Mouse (Mus musculus): ENCODE measurements around the gene Rnf6. TPM values are rescaled to one million over a fixed set of nuclear protein-coding genes. Genes with fewer than 3 reads are reported as not detected.
"Not testable (repeated sequence)": the region's sequence is repeated elsewhere in the genome, so short reads cannot be mapped to it uniquely, and the experiment has no call there.

Gene Rnf6
- total and polyA plus RNA-seq, 2 experiments from 2014 or later = 31.1 to 41.4 TPM

GRCm38 (mm10) chr5:146160439-146160838 lies 60.9 kb downstream of the Rnf6 start, which contains the start of gene Gm5565:
Gene Gm5565, minus strand, starts transcription at chr5:146160539.
- not testable (repeated sequence) for H3K9ac ChIP-seq (replicated peaks; ENCODE audit: low read depth, low read length); H3K4me3 ChIP-seq (ENCODE audit: low read depth, low read length); H3K36me3 ChIP-seq (replicated peaks; ENCODE audit: control insufficient read depth, insufficient read depth, low read length); H3K27ac ChIP-seq (ENCODE audit: low read depth); H3K4me1 ChIP-seq (ENCODE audit: control insufficient read depth, insufficient read depth); DNase-seq (ENCODE audit: low spot score); H3K9me3 ChIP-seq (replicated peaks; ENCODE audit: control insufficient read depth, low read length); H3K27me3 ChIP-seq (ENCODE audit: control insufficient read depth, insufficient read depth, low read length); H3K4me2 ChIP-seq (ENCODE audit: low read depth, low read length); ATAC-seq (ENCODE audit: insufficient read depth, low read depth)
- WGBS = 86% methylated on average over 3 of the region's 3 CpGs

Other genes starting within 250 kb of the Rnf6 start
- gene Cyp3a25, start 211.9 kb downstream of the Rnf6 start, total RNA-seq (2014; rRNA removed; ENCODE audit: low replicate concordance) = not detected in 2 replicates
- gene Cyp3a25, start 211.9 kb downstream of the Rnf6 start, polyA plus RNA-seq (2015; fragmentation: Nextera tagmentation; extraction: Ambion mirVana) = not detected in 2 replicates
- not detected in 2 replicates for gene Cyp3a59, start 142.3 kb downstream of the Rnf6 start, total RNA-seq (2014; rRNA removed; ENCODE audit: low replicate concordance)
- not detected in 2 replicates for gene Cyp3a59, start 142.3 kb downstream of the Rnf6 start, polyA plus RNA-seq (2015; fragmentation: Nextera tagmentation; extraction: Ambion mirVana)
- not detected in 2 replicates for gene Gm5565, start 61.0 kb downstream of the Rnf6 start, total RNA-seq (2014; rRNA removed; ENCODE audit: low replicate concordance)
- not detected in 2 replicates for gene Gm5565, start 61.0 kb downstream of the Rnf6 start, polyA plus RNA-seq (2015; fragmentation: Nextera tagmentation; extraction: Ambion mirVana)
- not detected in 2 replicates for gene Gm6309, start 50.8 kb downstream of the Rnf6 start, total RNA-seq (2014; rRNA removed; ENCODE audit: low replicate concordance)
- not detected in 2 replicates for gene Gm6309, start 50.8 kb downstream of the Rnf6 start, polyA plus RNA-seq (2015; fragmentation: Nextera tagmentation; extraction: Ambion mirVana)
- gene 1700001J03Rik, start 36.3 kb downstream of the Rnf6 start, total RNA-seq (2014; rRNA removed; ENCODE audit: low replicate concordance) = not detected in 2 replicates
- not detected in 2 replicates for gene 1700001J03Rik, start 36.3 kb downstream of the Rnf6 start, polyA plus RNA-seq (2015; fragmentation: Nextera tagmentation; extraction: Ambion mirVana)
- gene Cdk8, start 9.7 kb upstream of the Rnf6 start, total RNA-seq (2014; rRNA removed; ENCODE audit: low replicate concordance) = 23.6 and 32.7 TPM in 2 replicates
- gene Cdk8, start 9.7 kb upstream of the Rnf6 start, polyA plus RNA-seq (2015; fragmentation: Nextera tagmentation; extraction: Ambion mirVana) = 5.9 and 6.2 TPM in 2 replicates
- gene Wasf3, start 163.4 kb upstream of the Rnf6 start, total RNA-seq (2014; rRNA removed; ENCODE audit: low replicate concordance) = 0.23 TPM in 1 of 2 replicates, not detected in the other
- 0.08 and 0.11 TPM in 2 replicates for gene Wasf3, start 163.4 kb upstream of the Rnf6 start, polyA plus RNA-seq (2015; fragmentation: Nextera tagmentation; extraction: Ambion mirVana)

Measured in heart, postnatal 0 days (tissue).